Mouse (Mus musculus) midbrain, embryonic 11.5 days (tissue): ENCODE data around the gene Tnfaip2. TPM values are rescaled to one million over a fixed set of nuclear protein-coding genes. Genes with fewer than 3 reads are reported as not detected.
A peak's percentile ranks its signal among the peaks of the same experiment; 100 is the strongest.

Source experiments
- ATAC-seq: fragments of 200-750 bp; cut with Nextera tagmentation; 2 replicates; pipeline ENCODE4 v1.8.0; 2017; ENCODE audit warnings: moderate TSS enrichment, moderate library complexity; ENCODE audit not compliant: low FRiP score
- DNase-seq: peaks from one replicate; pipeline ENCODE4 v3.0.0; 2015; ENCODE audit warnings: low spot score; ENCODE audit errors: missing footprints
- H3K27ac ChIP-seq: fragments of 300-500 bp; sonication (generic); 2 replicates; pipeline ENCODE4 v1.5.1; 2014; ENCODE audit warnings: low read depth, low read length
- H3K27me3 ChIP-seq: fragments of 300-500 bp; sonication (generic); 2 replicates; pipeline ENCODE4 v1.6.1; 2014; ENCODE audit warnings: mild to moderate bottlenecking, low read length, moderate library complexity, mixed read lengths; ENCODE audit not compliant: control insufficient read depth, insufficient read depth
- H3K36me3 ChIP-seq: fragments of 300-500 bp; sonication (generic); 2 replicates; pipeline ENCODE4 v1.6.1; 2014; ENCODE audit warnings: mild to moderate bottlenecking, low read length, moderate library complexity, mixed read lengths; ENCODE audit not compliant: control insufficient read depth, insufficient read depth
- H3K4me1 ChIP-seq: fragments of 300-500 bp; sonication (generic); 2 replicates; pipeline ENCODE4 v1.6.1; 2014; ENCODE audit warnings: low read length; ENCODE audit not compliant: control insufficient read depth, insufficient read depth
- H3K4me2 ChIP-seq: fragments of 300-500 bp; sonication (generic); 2 replicates; pipeline ENCODE4 v1.6.1; 2014; ENCODE audit warnings: mild to moderate bottlenecking, moderate library complexity
- H3K4me3 ChIP-seq: fragments of 300-500 bp; sonication (generic); 2 replicates; pipeline ENCODE4 v1.5.1; 2014; ENCODE audit warnings: low read depth, low read length
- H3K9ac ChIP-seq: fragments of 300-500 bp; sonication (generic); 2 replicates; pipeline ENCODE4 v1.6.1; 2014; ENCODE audit warnings: low read length
- H3K9me3 ChIP-seq: fragments of 300-500 bp; sonication (generic); 2 replicates; pipeline ENCODE4 v1.6.1; 2016; ENCODE audit warnings: low read length; ENCODE audit not compliant: control insufficient read depth
- WGBS: fragments of 180-500 bp; shearing (Covaris S2); extraction: QIAGEN DNeasy Blood & Tissue Kit; methylation state at CpG from one replicate; pipeline ENCODE4 v1.1.7; 2014; 5-methylcytosine and 5-hydroxymethylcytosine counted together
- polyA plus RNA-seq: library from polyadenylated mRNA; unstranded; fragments of >200 nt; fragmentation: Nextera tagmentation; extraction: Ambion mirVana; gene quantifications from 2 replicates; pipeline ENCODE4 v1.2.1, GENCODE M21; 2014

The Tnfaip2 gene
- polyA plus RNA-seq, 1 experiment from 2014 or later, result 2.3 TPM

DNA sequence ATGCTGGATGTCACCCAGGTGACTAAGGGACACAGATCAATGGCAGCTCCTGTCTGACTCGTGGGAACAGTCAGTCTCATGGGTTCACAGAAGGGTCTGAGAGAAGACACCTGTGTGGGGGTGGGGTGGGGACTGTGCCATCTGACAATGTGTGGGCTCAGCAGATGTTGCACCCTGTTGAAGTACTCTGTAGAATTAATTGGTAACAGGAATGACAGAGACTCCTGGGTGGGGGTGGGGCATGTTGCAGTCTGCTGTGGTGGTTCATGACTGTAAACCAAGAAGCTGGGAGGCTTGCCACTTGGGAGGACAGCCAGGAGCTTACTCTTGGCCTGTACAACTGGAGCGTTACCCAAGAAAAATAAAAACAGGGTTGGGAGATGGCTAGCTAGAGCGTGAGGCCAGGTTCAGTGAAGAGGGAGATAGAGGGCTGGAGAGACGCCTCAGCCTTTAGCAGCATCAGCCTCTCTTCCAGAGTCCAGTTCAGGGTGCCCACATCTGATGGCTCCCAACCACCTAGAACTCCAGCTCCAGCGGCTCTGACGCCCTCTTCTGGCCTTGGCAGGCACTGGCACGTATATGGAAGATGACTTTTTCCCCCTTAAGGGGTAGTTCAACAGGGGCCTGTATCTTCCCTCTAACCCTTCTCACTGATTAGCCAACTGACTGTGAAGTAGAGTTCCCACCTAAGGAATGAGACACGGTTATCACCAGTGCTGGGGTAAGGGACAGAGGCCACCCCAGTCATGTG lies 32.8 kb downstream of the Tnfaip2 start:
- no peaks in the 10 kb centered on the region for H3K4me1 ChIP-seq
- no peak overlapping the region for H3K4me3 ChIP-seq
- H3K36me3 ChIP-seq, result no peaks in the 10 kb centered on the region
- no peaks in the 10 kb centered on the region for H3K9me3 ChIP-seq
- DNase-seq (no peak), ATAC-seq (no peak)
- H3K27ac ChIP-seq, result no peak overlapping the region
- H3K4me2 ChIP-seq, result no peak overlapping the region
- no peak overlapping the region for H3K9ac ChIP-seq
- no peaks in the 10 kb centered on the region for H3K27me3 ChIP-seq
- WGBS, result 62% methylated on average over 8 of the region's 8 CpGs

DNA sequence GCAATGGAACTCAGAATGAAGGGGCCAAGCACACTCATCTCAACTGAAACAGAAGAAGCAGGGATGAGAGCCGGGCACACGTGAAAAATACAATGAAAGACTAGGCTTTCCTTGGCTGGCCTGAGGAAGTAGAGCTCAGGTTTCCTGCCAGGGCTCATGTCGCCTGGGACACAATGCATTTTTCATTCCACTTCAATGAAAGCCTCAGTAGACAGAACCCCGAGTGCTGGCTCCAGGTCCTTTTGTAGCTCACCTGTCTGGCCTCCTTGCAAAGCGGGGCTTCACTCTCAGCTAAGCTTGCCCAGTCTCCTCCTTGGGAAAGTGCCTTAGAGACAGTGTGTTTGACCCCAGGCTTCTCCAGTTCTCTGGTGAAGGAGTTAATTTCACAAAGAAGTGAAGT lies 36.7 kb downstream of the Tnfaip2 start:
- ATAC-seq, result no peak
- no peaks in the 10 kb centered on the region for H3K36me3 ChIP-seq
- H3K27me3 ChIP-seq, result no peaks in the 10 kb centered on the region
- DNase-seq, result no peak
- H3K9me3 ChIP-seq, result no peaks in the 10 kb centered on the region
- H3K9ac ChIP-seq, result no peak overlapping the region
- 73% methylated on average over 5 of the region's 5 CpGs for WGBS
- H3K4me2 ChIP-seq, result no peak overlapping the region
- H3K27ac ChIP-seq, result no peak overlapping the region
- H3K4me3 ChIP-seq, result no peak overlapping the region
- no peaks in the 10 kb centered on the region for H3K4me1 ChIP-seq

DNA sequence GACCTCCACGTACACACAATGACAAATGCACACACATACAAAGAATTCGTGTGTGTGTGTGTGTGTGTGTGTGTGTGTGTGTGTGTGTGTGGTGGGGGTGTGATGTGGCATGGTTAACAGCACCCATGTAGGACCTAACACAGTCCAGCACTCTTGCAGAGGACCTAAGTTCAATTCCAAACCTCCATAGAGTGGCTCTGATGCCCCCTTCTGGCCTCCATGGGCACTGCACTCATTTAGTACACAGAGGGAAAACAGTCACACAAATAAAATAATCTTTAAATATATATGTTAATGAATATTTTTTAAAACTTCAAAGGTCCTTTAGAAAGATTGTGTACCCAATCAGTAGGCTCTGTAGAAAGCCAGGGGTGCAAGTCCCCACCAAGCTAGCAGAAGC lies 37.6 kb downstream of the Tnfaip2 start:
- DNase-seq (peak; percentile 91), ATAC-seq (no peak)
- Histone ChIP-seq H3K36me3 (no peaks in the 10 kb centered on the region), H3K9me3 (no peaks in the 10 kb centered on the region), H3K9ac (no peak overlapping the region), H3K4me3 (no peak overlapping the region), H3K4me1 (peaks cover under 1% of the 10 kb centered on the region; the same call in 1 of the 2 replicates), H3K4me2 (no peak overlapping the region), H3K27ac (no peak overlapping the region), H3K27me3 (peaks cover 9% of the 10 kb centered on the region)
- 75% methylated on average over 2 of the region's 2 CpGs for WGBS

DNA sequence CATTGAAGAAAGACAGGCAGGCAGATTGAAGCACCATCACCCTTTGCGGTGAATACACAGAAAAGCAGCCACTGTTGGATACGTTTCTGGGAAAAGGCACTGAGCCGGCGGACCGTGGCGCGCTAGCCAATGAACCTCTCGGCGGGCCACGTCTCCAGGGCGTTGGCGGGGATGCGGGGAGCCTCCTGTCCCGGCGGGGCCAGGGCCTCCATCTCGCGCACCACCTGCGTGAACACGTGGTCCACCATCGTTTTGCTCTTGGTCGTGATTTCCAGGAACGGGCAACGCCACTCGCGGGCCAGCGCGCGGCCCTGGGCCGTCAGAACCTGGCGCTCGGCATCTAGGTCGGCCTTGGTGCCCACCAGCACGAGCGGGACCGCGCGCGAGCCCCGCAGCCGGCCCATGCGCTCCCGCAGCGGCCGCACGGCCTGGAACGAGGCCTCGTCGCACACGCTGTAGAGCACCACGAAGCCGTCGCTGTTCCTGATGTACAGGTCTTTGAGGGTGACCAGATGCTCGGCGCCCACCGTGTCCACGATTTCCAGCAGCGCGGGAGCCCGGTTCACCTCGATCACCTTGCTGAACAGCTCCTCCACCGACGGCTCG lies 42.9 kb downstream of the Tnfaip2 start:
- Histone ChIP-seq H3K27ac (no peak overlapping the region), H3K4me1 (peaks cover 8% of the 10 kb centered on the region), H3K27me3 (peaks cover 36% of the 10 kb centered on the region), H3K9me3 (no peaks in the 10 kb centered on the region), H3K9ac (peak overlapping the region; percentile 55), H3K36me3 (no peaks in the 10 kb centered on the region), H3K4me2 (peak overlapping the region; percentile 72), H3K4me3 (peak overlapping the region; percentile 42)
- ATAC-seq (peak; percentile 48), DNase-seq (peak; percentile 92)
- under 1% methylated on average over 63 of the region's 63 CpGs for WGBS

DNA sequence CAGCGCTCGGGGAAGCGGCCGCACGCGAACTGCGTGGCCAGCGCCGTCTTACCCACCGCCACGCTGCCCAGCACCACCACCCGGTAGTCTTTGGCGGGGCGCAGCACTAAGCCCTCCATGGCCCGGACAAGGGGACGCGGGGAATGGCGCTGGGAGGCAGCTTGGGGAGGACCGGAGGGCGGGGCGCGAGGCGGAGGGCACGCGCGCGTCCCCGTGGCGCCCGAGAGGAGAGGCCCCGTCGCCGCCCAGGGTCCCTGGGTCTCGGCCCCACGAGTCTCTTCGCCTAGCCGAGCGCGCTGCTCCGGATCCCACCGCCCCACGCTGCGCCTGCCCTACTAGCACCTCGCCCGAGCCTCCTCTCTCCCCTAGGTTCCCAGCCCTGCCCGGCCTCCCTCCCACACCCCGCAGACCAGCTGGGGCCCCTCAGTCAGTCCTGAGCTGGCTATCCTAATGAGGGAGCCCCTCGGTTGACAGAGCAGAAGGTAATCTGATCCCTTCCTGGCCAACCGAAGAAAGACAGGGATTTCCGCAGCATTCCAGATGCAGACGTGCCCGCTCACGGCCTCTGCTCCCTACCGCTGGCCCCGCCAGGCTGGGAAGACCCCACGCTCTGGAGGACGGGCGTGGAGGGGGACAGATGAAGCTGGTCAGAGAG lies 43.5 kb downstream of the Tnfaip2 start, which contains the start of gene Gm266:
Gene Gm266 (minus strand): TSS at position 172 of the 655 bp plus-strand sequence.
- Histone ChIP-seq H3K9me3 (no peaks in the 10 kb centered on the region), H3K36me3 (no peaks in the 10 kb centered on the region), H3K4me2 (peak within 1 kb of the TSS; percentile 72), H3K27me3 (peaks cover 36% of the 10 kb centered on the region), H3K4me3 (peak within 1 kb of the TSS; percentile 42), H3K9ac (peak within 1 kb of the TSS; percentile 55), H3K4me1 (peaks cover 8% of the 10 kb centered on the region), H3K27ac (no peak within 1 kb of the TSS)
- DNase-seq, result peak; percentile 95
- under 1% methylated on average over 44 of the region's 58 CpGs for WGBS
- peak; percentile 86 for ATAC-seq

DNA sequence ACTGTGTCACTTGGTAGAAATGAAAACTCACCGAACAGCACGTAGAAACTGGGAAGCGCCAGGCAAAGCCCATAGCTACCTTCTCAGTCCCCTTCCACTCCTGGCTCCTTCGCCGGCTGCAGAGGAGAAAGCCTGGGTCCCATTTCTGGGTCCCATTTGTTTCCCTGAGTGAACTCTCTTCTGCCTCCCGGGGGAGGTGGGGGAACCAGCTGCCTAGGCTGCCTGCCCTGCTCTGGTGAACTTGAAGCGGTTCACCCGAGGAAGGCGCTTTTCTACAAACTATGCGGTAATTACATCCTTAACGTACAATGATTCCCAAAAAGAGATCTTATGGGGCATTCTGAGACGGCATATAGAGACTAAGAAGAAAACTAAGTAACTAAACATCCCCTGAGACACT lies 44.2 kb downstream of the Tnfaip2 start:
- no peak for DNase-seq
- peaks cover 36% of the 10 kb centered on the region for H3K27me3 ChIP-seq
- peaks cover 8% of the 10 kb centered on the region for H3K4me1 ChIP-seq
- no peak for ATAC-seq
- peak overlapping the region; percentile 72 for H3K4me2 ChIP-seq
- WGBS, result 4% methylated on average over 12 of the region's 12 CpGs
- H3K36me3 ChIP-seq, result no peaks in the 10 kb centered on the region
- H3K9me3 ChIP-seq, result no peaks in the 10 kb centered on the region
- 0 out of 2 replicates have a peak overlapping the region, but pooled peaks have one; percentile 42 for H3K4me3 ChIP-seq
- H3K9ac ChIP-seq, result peak overlapping the region; percentile 55
- no peak overlapping the region for H3K27ac ChIP-seq

DNA sequence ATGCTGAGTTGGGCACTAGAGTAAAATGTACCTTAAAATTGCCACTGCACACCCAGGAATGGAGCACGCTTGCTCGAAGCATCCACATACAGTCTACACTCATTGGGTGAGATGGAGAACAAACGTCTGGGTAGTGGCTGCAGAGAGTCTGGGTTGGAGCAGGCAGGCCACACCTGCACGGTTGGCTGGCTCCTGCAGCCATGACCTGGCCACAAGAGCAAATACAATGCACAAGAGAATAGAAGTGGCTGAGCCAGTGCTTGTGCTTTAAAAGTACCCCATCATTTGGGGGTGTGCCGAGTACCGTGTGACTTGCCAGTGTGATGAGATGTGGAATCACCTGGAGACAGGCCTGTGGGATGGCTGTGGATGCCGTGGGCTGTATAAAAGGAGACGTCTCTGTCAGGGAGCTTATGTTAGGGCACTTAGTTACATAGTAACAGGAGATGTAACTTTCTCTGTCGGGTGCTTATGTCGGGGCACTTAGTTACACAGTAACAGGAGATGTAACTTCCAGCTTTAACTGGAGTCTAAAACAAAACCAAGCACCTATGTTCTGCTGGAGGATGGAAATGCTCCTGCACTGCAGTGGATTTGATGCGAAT lies 47.1 kb downstream of the Tnfaip2 start:
- Histone ChIP-seq H3K27me3 (peaks cover 32% of the 10 kb centered on the region), H3K27ac (no peak overlapping the region), H3K9ac (no peak overlapping the region), H3K9me3 (no peaks in the 10 kb centered on the region), H3K4me2 (no peak overlapping the region), H3K36me3 (no peaks in the 10 kb centered on the region), H3K4me1 (peaks cover 8% of the 10 kb centered on the region), H3K4me3 (no peak overlapping the region)
- 74% methylated on average over 11 of the region's 11 CpGs for WGBS
- DNase-seq, result no peak
- no peak for ATAC-seq

DNA sequence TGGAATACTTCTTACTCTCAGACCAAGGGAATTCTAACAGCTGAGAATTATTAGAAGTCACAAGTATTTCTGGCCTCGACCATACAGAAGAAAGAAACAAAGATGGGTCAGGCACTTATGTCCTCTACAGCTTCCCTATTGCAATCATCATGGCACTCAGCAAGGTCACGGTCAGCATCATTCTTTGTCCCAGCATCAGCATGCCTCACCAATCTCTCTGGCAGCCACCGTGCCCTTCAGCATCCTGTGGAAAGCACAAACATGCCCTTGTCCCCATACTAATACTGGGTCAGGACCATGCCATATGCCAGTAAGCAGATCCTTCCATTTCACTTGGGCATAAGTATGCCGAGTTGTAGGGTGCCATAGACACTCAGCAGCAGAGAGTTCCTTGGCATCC lies 52.7 kb downstream of the Tnfaip2 start:
- 82% methylated on average over 4 of the region's 4 CpGs for WGBS
- ATAC-seq, result no peak

More for the DNA sequence above, 52.7 kb downstream of the Tnfaip2 start:
- Histone ChIP-seq H3K4me1 (peaks cover 4% of the 10 kb centered on the region; the same call in 1 of the 2 replicates), H3K9me3 (no peaks in the 10 kb centered on the region), H3K4me3 (no peak overlapping the region), H3K27ac (no peak overlapping the region), H3K27me3 (no peaks in the 10 kb centered on the region), H3K36me3 (no peaks in the 10 kb centered on the region), H3K9ac (no peak overlapping the region), H3K4me2 (no peak overlapping the region)
- no peak for DNase-seq
